ENCODE assay signal across 22 mouse cellular contexts in genomic region chr12:39587204-39587909, GRCm38 (mm10).
DNase-seq lines count a peak whose midpoint lies in the region; ATAC-seq and TF ChIP-seq lines count a peak whose summit lies in the region.
"Had no signal": no experiment of that assay in that cellular context is flagged by ENCODE, and none has a peak within 500 bp of the region (broad histone marks: within the 10 kb centered on the region; RNA-seq: fewer than 3 reads in every experiment).

No protein-coding gene starts in this region.

- TF ChIP-seq EP300 in liver, postnatal 0 days (IDR thresholded peaks at IDR 0.05; ENCODE audit: low read depth), result no peak

- H3K9ac ChIP-seq in forebrain, embryonic 15.5 days (replicated peaks), result no peak overlapping the region
- H3K9ac ChIP-seq in forebrain, embryonic 11.5 days (ENCODE audit: low read length), result no peak overlapping the region
- H3K9ac ChIP-seq in midbrain, embryonic 14.5 days (replicated peaks; ENCODE audit: low read length), result no peak overlapping the region
- no peak overlapping the region for H3K9ac ChIP-seq in midbrain, embryonic 11.5 days (ENCODE audit: low read length)
- no peak overlapping the region for H3K9ac ChIP-seq in hindbrain, embryonic 16.5 days (ENCODE audit: low read depth, low read length)
- no peak overlapping the region for H3K9ac ChIP-seq in liver, postnatal 0 days (replicated peaks)
- H3K9ac ChIP-seq: limb, embryonic 13.5 days; liver, embryonic 13.5 days; lung, embryonic 15.5 days had no signal

- no peaks in the 10 kb centered on the region for H3K27me3 ChIP-seq in forebrain, embryonic 15.5 days
- H3K27me3 ChIP-seq in forebrain, embryonic 11.5 days (ENCODE audit: control insufficient read depth, insufficient read depth, low read length), result no peaks in the 10 kb centered on the region
- H3K27me3 ChIP-seq in midbrain, embryonic 14.5 days (ENCODE audit: control insufficient read depth, insufficient read depth, low read length), result no peaks in the 10 kb centered on the region
- H3K27me3 ChIP-seq in midbrain, embryonic 11.5 days (ENCODE audit: control insufficient read depth, insufficient read depth, low read length), result no peaks in the 10 kb centered on the region
- no peaks in the 10 kb centered on the region for H3K27me3 ChIP-seq in hindbrain, embryonic 16.5 days (replicated peaks; ENCODE audit: control insufficient read depth, insufficient read depth, low read length)
- no peaks in the 10 kb centered on the region for H3K27me3 ChIP-seq in liver, postnatal 0 days (ENCODE audit: insufficient read depth, low read length)
- H3K27me3 ChIP-seq: limb, embryonic 13.5 days; liver, embryonic 13.5 days; lung, embryonic 15.5 days had no signal

- no peak for DNase-seq in forebrain, embryonic 11.5 days (ENCODE audit: low spot score)
- DNase-seq in midbrain, embryonic 14.5 days, result peak; percentile 18
- no peak for DNase-seq in midbrain, embryonic 11.5 days (ENCODE audit: low spot score, missing footprints)
- DNase-seq in brain, embryonic 14.5 days (ENCODE audit: low read depth), result peak; percentile 62
- no peak for DNase-seq in liver, postnatal 0 days
- DNase-seq: adrenal gland, postnatal 36 days; cerebellum, adult 8-10 months; gastrocnemius, adult 2 months; heart, postnatal 10 days; kidney, adult 18-20 months; liver, embryonic 13.5 days; lung, postnatal 4 days; spleen, adult 18-20 months; thymus, postnatal 4 days had no signal

- ATAC-seq in forebrain, embryonic 15.5 days (replicated peaks), result peak; percentile 51
- ATAC-seq in forebrain, embryonic 11.5 days (replicated peaks; ENCODE audit: low FRiP score), result no peak
- ATAC-seq in midbrain, embryonic 14.5 days (ENCODE audit: low FRiP score, low TSS enrichment), result no peak
- ATAC-seq in midbrain, embryonic 11.5 days (ENCODE audit: low FRiP score), result no peak
- ATAC-seq in hindbrain, embryonic 16.5 days, result peak; percentile 71
- no peak for ATAC-seq in liver, postnatal 0 days

- H3K4me1 ChIP-seq in forebrain, embryonic 15.5 days, result no peaks in the 10 kb centered on the region
- no peaks in the 10 kb centered on the region for H3K4me1 ChIP-seq in forebrain, embryonic 11.5 days (replicated peaks; ENCODE audit: control insufficient read depth, insufficient read depth, low read length)
- no peaks in the 10 kb centered on the region for H3K4me1 ChIP-seq in midbrain, embryonic 14.5 days (ENCODE audit: control insufficient read depth, insufficient read depth, low read length)
- no peaks in the 10 kb centered on the region for H3K4me1 ChIP-seq in midbrain, embryonic 11.5 days (ENCODE audit: control insufficient read depth, insufficient read depth, low read length)
- H3K4me1 ChIP-seq in hindbrain, embryonic 16.5 days (ENCODE audit: control insufficient read depth, insufficient read depth, low read depth, low read length), result no peaks in the 10 kb centered on the region
- no peaks in the 10 kb centered on the region for H3K4me1 ChIP-seq in liver, postnatal 0 days (ENCODE audit: insufficient read depth)
- H3K4me1 ChIP-seq: limb, embryonic 13.5 days; liver, embryonic 13.5 days; lung, embryonic 15.5 days had no signal

- 33% methylated on average over 5 of the region's 5 CpGs for WGBS in forebrain, embryonic 15.5 days
- 66% methylated on average over 5 of the region's 5 CpGs for WGBS in forebrain, embryonic 11.5 days
- WGBS in midbrain, embryonic 14.5 days, result 55% methylated on average over 5 of the region's 5 CpGs
- WGBS in midbrain, embryonic 11.5 days, result 60% methylated on average over 5 of the region's 5 CpGs
- 37% methylated on average over 5 of the region's 5 CpGs for WGBS in hindbrain, embryonic 16.5 days
- WGBS in liver, postnatal 0 days (ENCODE audit: insufficient replicate concordance), result 64% methylated on average over 5 of the region's 5 CpGs

- TF ChIP-seq CTCF in brain, embryonic 14.5 days (IDR thresholded peaks at IDR 0.05; ENCODE audit: borderline replicate concordance, extremely low read depth, insufficient read depth, insufficient read length), result no peak
- TF ChIP-seq CTCF in liver, postnatal 0 days (IDR thresholded peaks at IDR 0.05; ENCODE audit: low read depth), result no peak

- no peaks in the 10 kb centered on the region for H3K36me3 ChIP-seq in forebrain, embryonic 15.5 days
- no peaks in the 10 kb centered on the region for H3K36me3 ChIP-seq in forebrain, embryonic 11.5 days (ENCODE audit: control insufficient read depth, insufficient read depth, low read length)
- H3K36me3 ChIP-seq in midbrain, embryonic 14.5 days (ENCODE audit: control insufficient read depth, insufficient read depth, low read length), result no peaks in the 10 kb centered on the region
- H3K36me3 ChIP-seq in midbrain, embryonic 11.5 days (ENCODE audit: control insufficient read depth, insufficient read depth, low read length), result no peaks in the 10 kb centered on the region
- no peaks in the 10 kb centered on the region for H3K36me3 ChIP-seq in hindbrain, embryonic 16.5 days (ENCODE audit: control insufficient read depth, insufficient read depth, low read length)
- no peaks in the 10 kb centered on the region for H3K36me3 ChIP-seq in liver, postnatal 0 days (replicated peaks; ENCODE audit: insufficient read depth, low read length)
- H3K36me3 ChIP-seq: limb, embryonic 13.5 days; liver, embryonic 13.5 days; lung, embryonic 15.5 days had no signal

- no peaks in the 10 kb centered on the region for H3K9me3 ChIP-seq in forebrain, embryonic 15.5 days
- H3K9me3 ChIP-seq in forebrain, embryonic 11.5 days (ENCODE audit: control insufficient read depth, low read length), result no peaks in the 10 kb centered on the region
- H3K9me3 ChIP-seq in midbrain, embryonic 14.5 days (ENCODE audit: control insufficient read depth, low read length), result no peaks in the 10 kb centered on the region
- H3K9me3 ChIP-seq in midbrain, embryonic 11.5 days (ENCODE audit: control insufficient read depth, low read length), result no peaks in the 10 kb centered on the region
- no peaks in the 10 kb centered on the region for H3K9me3 ChIP-seq in hindbrain, embryonic 16.5 days (ENCODE audit: control insufficient read depth, low read length)
- H3K9me3 ChIP-seq in liver, postnatal 0 days (ENCODE audit: low read length), result no peaks in the 10 kb centered on the region
- H3K9me3 ChIP-seq: limb, embryonic 13.5 days; liver, embryonic 13.5 days; lung, embryonic 15.5 days had no signal

- H3K27ac ChIP-seq in forebrain, embryonic 15.5 days (replicated peaks), result no peak overlapping the region
- no peak overlapping the region for H3K27ac ChIP-seq in forebrain, embryonic 11.5 days (ENCODE audit: low read depth, low read length)
- H3K27ac ChIP-seq in midbrain, embryonic 14.5 days (replicated peaks; ENCODE audit: low read depth, low read length), result no peak overlapping the region
- no peak overlapping the region for H3K27ac ChIP-seq in midbrain, embryonic 11.5 days (ENCODE audit: low read depth, low read length)
- H3K27ac ChIP-seq in hindbrain, embryonic 16.5 days (ENCODE audit: low read depth, low read length), result no peak overlapping the region
- H3K27ac ChIP-seq in liver, postnatal 0 days (ENCODE audit: low read depth), result no peak overlapping the region
- H3K27ac ChIP-seq: gastrocnemius, adult 2 months; kidney, postnatal 0 days; limb, embryonic 13.5 days; liver, embryonic 13.5 days; lung, embryonic 15.5 days had no signal

- H3K4me2 ChIP-seq in forebrain, embryonic 15.5 days (replicated peaks), result no peak overlapping the region
- no peak overlapping the region for H3K4me2 ChIP-seq in forebrain, embryonic 11.5 days (ENCODE audit: low read depth, low read length, severe bottlenecking)
- no peak overlapping the region for H3K4me2 ChIP-seq in midbrain, embryonic 14.5 days (ENCODE audit: low read length)
- no peak overlapping the region for H3K4me2 ChIP-seq in midbrain, embryonic 11.5 days
- H3K4me2 ChIP-seq in hindbrain, embryonic 16.5 days (ENCODE audit: low read length), result no peak overlapping the region
- H3K4me2 ChIP-seq in liver, postnatal 0 days (ENCODE audit: low read depth, low read length), result no peak overlapping the region
- H3K4me2 ChIP-seq: heart, embryonic 11.5 days; limb, embryonic 13.5 days; liver, embryonic 13.5 days; lung, embryonic 15.5 days had no signal

- H3K4me3 ChIP-seq in forebrain, embryonic 15.5 days, result no peak overlapping the region
- H3K4me3 ChIP-seq in forebrain, embryonic 11.5 days (ENCODE audit: low read depth, low read length), result no peak overlapping the region
- H3K4me3 ChIP-seq in midbrain, embryonic 14.5 days (replicated peaks; ENCODE audit: low read depth, low read length), result no peak overlapping the region
- no peak overlapping the region for H3K4me3 ChIP-seq in midbrain, embryonic 11.5 days (ENCODE audit: low read depth, low read length)
- no peak overlapping the region for H3K4me3 ChIP-seq in hindbrain, embryonic 16.5 days (ENCODE audit: low read length)
- no peak overlapping the region for H3K4me3 ChIP-seq in liver, postnatal 0 days (ENCODE audit: low read depth, low read length)
- H3K4me3 ChIP-seq: erythroblast, embryonic 14.5 days; gastrocnemius, adult 2 months; limb, embryonic 13.5 days; liver, embryonic 13.5 days; lung, embryonic 15.5 days; myocyte had no signal

- TF ChIP-seq POLR2A in brain, embryonic 14.5 days (IDR thresholded peaks at IDR 0.05; ENCODE audit: borderline replicate concordance, extremely low read depth, insufficient read depth, insufficient read length, poor library complexity, severe bottlenecking), result no peak

Comparison
In these comparisons a context has a peak if more than half of its experiments do, and no peak if none do; other contexts are left out.
1. ATAC-seq: peak in forebrain, embryonic 15.5 days (single experiment) and hindbrain, embryonic 16.5 days (single experiment); none in forebrain, embryonic 11.5 days (single experiment), midbrain, embryonic 14.5 days (single experiment), midbrain, embryonic 11.5 days (single experiment) and liver, postnatal 0 days (single experiment).
2. DNase-seq: peak in midbrain, embryonic 14.5 days (single experiment) and brain, embryonic 14.5 days (single experiment); none in forebrain, embryonic 11.5 days (single experiment), midbrain, embryonic 11.5 days (single experiment) and liver, postnatal 0 days (single experiment).